Mouse (Mus musculus): ENCODE results near the gene Tcte1.

Tcte1 gene

DNA sequence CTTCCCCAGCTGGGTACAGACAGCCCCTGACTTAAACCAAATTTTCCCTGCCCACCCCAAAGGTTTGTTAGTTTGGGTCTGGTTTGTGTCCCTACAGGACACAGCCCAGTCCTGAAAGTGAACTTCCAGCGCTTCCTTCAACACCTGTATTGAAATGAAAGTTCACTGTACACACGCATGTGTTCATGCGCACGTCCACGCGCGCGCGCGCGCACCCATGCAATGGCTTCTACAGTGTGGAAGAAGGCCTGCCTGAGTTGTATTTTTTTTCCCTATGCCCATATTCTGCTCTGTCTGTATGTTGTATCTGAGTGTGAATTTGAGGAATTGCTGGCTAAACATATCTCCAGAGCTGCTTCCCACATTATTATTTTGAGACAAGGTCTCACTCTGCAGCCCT, 41.9 kb downstream of the Tcte1 start:
- DNase-seq (ENCODE audit: low spot score in 2 of 2): no peak

DNA sequence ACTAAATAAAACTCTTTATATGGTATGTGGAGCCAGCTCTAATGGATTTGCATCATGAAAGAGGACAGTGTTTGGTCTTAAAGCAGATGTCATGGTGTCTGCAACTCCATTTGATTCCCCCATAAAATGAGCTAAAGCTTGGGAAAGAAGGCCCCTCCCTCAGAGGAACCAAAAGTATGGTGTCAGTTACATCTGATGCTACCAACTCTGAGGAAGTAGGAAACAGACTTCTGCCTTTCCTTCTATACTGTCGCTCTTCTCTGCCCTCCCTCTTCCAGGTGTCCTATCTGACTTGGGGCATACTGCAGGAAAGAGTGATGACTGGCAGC, 42.8 kb downstream of the Tcte1 start:
- no peak for DNase-seq (ENCODE audit: low spot score in 2 of 2)

DNA sequence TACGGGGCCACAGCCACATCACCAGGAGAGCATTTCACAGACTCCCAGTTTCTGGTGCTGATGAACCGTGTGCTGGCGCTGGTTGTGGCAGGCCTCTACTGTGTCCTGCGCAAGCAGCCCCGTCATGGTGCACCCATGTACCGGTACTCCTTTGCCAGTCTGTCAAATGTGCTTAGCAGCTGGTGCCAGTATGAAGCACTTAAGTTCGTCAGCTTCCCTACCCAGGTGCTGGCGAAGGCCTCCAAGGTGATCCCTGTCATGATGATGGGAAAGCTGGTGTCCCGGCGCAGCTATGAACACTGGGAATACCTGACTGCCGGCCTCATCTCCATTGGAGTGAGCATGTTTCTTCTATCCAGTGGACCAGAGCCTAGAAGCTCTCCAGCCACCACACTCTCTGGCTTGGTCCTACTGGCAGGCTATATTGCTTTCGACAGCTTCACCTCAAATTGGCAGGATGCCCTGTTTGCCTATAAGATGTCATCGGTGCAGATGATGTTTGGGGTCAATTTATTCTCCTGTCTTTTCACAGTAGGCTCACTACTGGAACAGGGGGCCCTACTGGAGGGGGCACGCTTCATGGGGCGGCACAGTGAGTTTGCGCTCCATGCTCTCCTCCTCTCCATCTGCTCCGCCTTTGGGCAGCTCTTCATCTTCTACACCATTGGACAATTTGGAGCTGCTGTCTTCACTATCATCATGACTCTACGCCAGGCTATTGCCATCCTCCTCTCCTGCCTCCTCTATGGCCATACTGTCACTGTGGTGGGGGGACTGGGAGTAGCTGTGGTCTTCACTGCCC, 43.3 kb downstream of the Tcte1 start:
- DNase-seq (ENCODE audit: low spot score in 2 of 2): no peak

DNA sequence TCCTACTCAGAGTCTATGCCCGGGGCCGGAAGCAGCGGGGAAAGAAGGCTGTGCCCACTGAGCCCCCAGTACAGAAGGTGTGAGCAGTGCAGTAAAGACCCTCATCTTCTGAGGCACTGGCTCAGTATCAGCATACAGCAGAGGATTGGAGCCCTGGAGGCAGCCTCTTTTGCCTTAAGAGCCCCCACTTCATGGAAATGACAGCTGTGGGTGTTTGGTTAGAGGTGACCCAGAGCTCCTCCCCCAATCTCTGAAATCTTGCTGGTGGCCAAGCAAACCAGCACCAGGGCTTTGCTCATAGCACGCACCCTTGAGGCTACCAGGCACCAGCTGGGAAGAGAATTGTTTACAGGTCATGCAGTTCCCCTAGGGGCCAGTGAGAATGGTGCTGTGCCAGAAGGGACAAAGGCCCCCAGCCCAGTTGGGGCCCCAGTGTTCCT, 43.9 kb downstream of the Tcte1 start:
- DNase-seq (ENCODE audit: low spot score in 2 of 2): no peak

DNA sequence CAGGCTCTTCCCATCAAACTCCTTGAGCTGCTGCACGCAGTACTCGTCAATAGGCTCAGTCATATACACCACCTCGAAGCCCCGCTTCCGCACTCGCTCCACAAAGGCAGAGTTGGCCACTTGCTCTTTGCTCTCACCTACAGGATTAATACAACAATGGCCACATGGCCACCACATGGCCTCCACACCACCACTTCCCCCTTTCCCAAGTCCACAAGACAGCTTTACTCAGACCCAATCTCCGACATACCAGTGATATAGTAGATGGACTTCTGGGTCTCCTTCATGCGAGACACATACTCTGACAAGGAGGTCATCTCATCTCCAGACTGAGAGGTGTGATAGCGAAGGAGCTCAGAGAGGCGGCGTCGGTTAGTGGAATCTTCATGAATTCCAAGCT, 45.8 kb downstream of the Tcte1 start:
- no peak for DNase-seq (ENCODE audit: low spot score in 2 of 2)

DNA sequence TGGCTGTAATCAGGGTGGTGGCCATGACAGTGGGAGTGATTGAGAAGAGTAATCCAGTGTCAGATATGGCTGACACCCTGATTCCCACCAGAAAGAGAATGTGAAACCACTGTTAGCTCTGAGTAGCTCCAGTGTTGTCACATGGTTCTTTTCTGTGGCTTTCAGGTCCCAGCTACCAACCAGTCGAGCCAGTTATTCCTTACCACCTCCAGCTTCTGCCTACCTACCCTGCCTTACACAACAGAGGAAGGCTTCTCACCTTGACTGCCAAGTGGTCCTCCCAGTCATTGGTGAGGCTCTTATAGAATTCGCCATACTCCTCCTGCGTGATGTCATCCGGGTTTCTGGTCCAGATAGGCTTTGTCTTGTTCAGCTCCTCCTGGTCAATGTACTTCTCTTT, 46.8 kb downstream of the Tcte1 start:
- no peak for DNase-seq (ENCODE audit: low spot score in 2 of 2)

DNA sequence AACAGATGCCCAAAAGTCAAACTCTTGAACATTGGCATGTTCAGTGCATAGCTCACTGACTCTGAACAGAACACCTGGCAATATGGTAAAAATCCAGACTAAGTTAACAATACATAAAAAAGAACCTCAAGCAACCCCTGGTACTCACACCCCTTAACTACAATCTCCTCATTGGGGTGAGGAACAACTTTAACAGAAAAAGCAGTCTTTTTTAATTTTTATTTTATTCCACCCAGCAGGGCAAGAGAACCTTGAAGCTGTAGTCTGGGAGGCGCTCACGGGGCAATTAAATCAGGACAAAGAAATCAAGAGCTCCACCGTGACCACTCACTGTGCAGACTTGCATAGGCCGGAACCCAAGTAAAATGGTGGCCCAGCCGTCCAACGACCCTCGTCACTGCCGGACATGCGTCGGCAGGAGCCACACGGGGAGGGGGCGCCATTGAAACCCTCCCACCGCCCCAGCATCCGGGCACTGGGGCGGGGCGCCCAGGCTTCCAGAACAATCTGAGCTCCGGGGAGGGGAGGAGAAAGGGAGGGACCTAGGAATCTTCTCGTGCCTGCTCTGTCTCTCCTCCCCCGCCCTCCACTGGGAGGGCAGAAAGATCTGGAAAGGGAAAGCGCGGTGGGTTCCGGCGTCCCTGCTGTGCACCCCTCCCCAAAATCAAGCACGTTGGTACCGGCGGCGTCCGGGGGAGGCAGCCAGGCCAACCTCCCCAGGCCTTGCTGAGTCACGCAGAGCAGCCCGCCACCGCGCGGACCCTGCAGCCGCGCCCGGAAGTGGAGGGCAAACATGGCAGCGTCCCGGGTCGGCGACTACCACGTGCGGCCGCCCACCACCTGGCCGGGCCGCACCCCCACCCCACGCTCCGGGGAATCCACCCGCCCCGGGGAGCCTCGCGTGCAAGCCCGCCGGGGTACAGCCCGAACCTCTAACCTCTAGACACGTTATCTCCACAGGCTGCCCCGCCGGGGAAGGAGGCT, 49.2 kb downstream of the Tcte1 start:
- DNase-seq (ENCODE audit: low spot score in 2 of 2): peak; percentile 66 to 70

DNA sequence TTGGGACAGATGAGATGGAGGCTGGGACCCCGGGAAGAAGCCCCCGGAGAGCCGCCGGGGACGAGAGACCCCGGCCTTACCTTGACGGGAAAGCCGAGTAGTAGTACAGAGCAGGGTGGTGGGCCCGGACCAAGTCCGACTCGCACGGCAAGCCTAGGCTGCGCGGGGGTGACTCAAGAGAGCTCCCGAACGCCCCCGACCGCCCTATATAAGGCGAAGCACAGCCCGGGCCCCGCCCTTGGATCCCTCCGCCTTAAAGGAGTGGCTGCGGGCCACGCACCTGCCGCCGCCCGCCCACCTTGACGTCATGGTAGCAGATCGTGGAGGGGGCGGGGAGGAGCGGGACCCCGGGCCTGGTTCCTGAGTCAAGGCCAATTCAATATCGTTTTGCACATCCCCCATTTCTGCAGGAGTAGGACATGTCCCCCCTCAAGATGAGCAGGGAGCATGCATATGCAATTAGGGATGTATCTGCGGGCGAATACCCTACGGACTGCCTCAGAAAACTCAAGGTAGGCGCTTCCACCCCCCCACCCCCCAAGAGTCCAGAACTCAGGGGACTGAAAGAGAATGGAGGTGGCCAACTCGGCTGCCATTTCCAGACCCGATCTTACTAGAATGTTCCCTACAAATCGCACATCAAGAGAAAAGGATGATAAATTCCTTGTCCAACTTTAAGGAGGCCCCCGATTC, 50.0 kb downstream of the Tcte1 start, which contains the start of gene Hsp90ab1:
Gene Hsp90ab1, minus strand, starts transcription at position 185 of the 693 bp plus-strand sequence.
- peak; percentile 99 for DNase-seq (ENCODE audit: low spot score in 2 of 2)

DNA sequence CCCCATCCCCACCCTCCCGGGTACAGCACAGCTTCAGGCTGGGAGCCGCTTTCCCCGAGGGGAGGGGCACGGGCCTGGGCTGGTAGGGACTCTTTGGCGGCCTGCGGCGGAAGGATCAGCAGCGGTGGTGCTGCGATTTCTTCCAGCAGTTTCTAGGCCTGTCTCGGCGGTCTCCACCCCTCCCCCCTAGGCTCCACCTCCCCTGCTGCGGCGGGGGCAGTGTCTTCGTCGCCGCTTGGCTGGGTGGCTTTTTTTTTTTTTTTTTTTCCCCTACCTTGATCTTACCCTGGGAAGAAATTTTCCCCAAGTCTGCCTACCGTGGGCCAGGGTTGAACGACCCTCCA, 50.5 kb downstream of the Tcte1 start:
- peak; percentile 96 to 97 for DNase-seq (ENCODE audit: low spot score in 2 of 2)

DNA sequence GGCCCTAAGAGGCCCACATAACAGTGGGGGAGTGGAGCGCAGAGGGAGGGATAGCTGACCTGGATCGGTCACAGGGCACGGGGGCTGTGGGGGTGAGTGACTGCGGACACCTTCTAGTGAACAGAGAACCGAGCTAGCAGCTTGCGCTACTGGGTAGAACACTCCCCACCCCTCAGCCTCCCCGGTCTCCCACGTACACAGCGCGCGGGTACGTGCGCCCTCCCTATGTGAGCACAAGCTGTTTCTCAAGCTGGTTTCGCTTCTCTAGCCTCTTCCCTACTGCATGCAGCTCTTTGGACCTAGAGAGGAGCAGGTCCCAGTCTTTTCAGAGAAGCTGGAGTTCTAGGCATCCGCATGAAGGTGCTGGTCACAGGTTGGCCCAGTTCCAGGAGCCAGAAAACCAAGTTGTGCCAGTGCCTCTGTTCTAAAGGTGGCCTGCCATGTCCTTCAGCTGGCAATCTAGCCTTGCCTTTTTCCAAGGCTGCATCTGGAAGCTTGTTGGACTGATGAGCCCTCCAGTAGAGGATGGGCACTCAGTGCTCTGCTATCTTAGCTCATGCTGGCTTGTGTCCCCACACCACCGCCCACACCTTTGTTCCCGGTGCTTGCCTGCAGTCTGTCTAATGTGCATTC, 51.0 kb downstream of the Tcte1 start:
- DNase-seq (ENCODE audit: low spot score in 2 of 2): peak; percentile 51 to 70

DNA sequence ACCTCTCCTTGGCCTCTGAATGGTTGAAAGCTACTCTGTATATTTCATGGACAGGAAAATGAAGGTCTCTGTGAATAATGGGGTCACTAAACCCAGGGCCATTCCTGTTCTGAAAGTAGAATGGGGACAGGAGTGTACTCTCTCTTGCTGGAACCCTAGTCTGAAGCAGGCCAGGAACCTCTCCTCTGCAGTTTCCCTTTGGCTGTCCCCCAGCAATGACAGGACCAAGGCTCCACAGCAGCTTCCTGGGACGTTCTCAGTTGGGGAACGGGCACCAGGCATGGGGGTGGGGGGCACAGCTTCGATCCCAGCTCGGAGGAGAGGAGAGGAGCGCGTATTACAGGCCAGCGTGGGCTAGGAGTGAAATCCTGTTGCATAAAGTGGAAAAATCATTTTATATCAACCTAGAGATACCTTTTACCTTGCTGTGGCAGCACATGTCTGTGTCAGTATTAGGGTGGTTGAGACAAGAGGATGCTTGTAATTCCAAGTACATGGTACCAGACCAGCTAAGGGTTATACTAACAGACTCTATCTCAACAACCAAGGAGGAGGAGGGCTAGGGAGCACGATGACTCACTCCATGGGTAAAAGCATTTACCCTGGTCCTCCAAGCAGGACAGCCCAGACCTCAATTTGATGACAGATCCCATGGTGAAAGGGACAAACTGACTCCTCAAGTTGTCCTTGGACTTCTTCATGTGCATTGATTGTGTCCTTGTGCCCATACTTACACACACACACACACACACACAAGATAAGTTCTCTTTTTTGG, 52.1 kb downstream of the Tcte1 start:
- DNase-seq (ENCODE audit: low spot score in 2 of 2): no peak

DNA sequence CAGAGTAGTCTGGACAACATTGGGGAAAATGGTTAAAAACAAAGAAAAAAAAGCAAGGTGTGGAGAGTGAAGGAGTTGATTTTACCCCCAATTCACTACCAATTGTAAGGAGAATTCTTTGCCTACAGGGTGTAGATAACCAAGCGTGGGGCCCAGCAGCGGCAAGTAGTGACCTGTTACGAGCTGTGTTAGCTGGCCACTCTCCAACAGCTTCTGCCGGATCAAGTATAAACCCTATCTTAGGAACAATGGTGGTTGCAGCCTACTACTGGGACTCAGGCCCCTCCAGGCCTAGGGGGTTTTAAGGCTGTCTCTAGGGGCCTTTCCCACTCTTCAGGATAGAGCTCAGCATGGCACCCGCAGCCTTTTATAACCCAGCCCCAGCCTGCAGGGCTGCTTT, 55.0 kb downstream of the Tcte1 start:
- DNase-seq (ENCODE audit: low spot score in 2 of 2): peak in 1 of 2 experiments; percentile 57

DNA sequence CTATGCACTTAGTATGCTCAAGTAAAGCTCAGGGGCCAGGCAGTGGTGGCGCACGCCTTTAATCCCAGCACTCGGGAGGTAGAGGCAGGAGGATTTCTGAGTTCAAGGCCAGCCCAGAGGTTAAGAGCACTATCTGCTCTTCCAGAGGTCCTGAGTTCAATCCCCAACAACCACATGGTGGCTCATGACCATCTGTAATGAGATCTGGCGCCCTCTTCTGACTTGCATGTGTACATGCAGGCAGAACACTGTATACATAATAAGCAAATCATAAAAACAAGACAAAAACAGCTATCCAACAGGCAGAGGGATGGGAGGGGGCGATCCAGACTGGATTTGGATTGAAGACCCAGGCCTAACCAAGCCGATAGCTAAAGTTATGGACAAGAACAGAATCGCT, 55.6 kb downstream of the Tcte1 start:
- DNase-seq (ENCODE audit: low spot score in 2 of 2): no peak

DNA sequence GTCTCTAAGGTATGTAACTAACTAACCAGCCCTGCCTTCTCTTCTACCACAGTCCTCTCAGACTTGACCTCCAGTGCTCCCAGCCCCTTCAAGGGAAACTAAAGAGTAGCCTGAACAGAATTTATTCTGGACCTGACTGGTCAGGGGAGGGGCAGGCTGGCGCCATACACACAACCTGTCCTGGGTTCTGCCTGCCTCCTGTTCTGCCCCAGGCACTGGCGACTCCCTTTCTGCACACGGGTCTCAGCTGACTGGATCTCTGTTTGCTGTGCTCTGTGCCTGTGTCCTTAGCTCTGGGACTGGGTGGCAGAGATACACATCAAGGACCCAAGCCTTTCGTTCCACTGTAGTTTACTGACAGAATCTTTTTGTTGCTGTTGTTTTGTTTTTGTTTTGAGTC, 56.3 kb downstream of the Tcte1 start:
- DNase-seq (ENCODE audit: low spot score in 2 of 2): no peak

DNA sequence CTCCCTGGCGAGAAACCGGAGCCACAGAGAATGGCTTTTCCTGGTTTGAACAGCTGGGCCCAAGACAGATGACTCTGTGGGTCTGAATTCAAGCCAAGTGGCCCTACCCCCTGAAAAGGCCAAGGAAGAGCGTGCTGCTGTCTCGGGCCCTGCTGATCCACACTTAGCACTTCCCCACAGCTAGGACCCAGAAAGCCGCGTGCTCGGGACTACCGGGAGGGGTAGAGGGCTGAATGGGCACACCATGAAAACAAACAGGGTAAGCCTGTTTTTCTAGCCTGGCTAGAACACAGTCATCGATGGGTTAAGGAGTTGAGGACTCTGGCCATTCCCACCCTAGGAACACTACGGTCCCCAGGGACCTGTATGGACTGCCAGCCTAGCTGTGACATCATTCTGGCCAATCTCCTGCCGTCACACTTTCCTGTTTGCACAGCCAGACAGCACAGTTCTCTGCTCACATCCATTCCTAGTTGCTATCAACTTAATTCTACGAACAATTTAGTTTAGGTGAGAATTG, 57.8 kb downstream of the Tcte1 start:
- no peak for DNase-seq (ENCODE audit: low spot score in 2 of 2)

DNA sequence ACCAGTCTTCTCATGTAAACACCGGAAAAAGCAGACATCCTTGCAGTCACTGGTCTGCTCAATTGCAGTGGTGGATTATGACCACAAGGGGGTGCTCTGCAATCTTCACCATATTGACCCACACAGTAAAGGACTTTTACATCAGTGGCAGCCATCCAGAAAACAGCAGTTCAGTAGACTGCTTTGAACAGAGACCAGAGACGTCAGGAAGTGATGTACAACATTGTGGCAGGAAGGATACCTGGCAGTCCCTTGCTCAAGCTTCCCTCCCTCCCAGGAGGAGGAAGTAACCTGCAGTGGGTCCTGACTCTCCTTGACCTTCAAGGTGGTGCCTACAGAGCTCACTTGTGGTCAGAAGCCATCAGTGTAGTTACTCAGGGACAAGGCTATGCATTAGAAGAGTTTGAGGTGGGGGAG, 58.3 kb downstream of the Tcte1 start:
- peak; percentile 60 to 66 for DNase-seq (ENCODE audit: low spot score in 2 of 2)

DNA sequence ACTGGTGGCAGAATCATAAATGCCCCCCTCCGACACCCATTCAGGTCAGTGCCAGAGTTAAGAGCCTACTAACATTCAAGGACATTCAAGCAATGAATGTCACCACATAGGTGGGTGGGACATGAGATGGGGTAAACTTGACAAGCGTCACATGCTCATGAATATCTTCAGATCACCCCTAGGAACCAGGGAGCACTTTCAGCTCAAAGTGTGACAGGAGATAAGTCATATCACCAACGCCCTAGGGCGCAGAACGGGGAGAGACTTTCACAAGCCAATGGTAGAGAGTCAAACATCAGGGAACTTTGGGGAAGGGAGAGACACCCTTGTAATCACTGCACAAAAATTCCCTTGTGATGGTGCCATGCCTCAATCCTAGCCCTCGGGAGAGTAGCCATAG, 59.0 kb downstream of the Tcte1 start:
- DNase-seq (ENCODE audit: low spot score in 2 of 2): no peak

DNA sequence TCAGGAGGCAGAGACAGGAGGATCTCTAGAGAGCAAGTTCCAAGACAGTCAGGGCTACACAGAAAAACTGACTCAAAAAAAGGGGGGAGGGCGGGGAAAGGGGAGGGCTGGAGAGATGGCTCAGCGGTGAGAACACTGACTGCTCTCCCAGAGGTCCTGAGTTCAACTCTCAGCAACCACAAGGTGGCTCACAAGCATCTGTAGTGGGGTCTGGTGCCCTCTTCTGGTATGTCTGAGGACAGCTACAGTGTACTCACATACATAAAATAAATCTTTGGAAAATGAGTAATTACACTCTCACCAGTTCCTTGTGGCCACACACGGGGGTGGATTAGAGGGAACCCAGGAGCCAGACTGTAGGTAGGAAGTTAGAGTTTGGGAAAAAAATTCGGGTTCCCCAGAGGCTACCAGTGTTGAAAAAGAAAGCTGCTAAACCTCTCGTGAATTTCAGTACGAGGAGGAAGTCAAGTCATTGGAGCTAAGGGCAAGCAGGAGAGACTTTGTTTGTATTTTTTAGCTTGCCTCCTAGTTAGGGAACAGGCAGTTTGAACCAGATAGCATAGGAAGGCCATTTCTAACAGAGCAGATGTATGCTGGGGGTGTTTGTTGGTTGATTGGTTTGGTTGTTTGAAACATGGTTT, 59.6 kb downstream of the Tcte1 start:
- DNase-seq (ENCODE audit: low spot score in 2 of 2): no peak

DNA sequence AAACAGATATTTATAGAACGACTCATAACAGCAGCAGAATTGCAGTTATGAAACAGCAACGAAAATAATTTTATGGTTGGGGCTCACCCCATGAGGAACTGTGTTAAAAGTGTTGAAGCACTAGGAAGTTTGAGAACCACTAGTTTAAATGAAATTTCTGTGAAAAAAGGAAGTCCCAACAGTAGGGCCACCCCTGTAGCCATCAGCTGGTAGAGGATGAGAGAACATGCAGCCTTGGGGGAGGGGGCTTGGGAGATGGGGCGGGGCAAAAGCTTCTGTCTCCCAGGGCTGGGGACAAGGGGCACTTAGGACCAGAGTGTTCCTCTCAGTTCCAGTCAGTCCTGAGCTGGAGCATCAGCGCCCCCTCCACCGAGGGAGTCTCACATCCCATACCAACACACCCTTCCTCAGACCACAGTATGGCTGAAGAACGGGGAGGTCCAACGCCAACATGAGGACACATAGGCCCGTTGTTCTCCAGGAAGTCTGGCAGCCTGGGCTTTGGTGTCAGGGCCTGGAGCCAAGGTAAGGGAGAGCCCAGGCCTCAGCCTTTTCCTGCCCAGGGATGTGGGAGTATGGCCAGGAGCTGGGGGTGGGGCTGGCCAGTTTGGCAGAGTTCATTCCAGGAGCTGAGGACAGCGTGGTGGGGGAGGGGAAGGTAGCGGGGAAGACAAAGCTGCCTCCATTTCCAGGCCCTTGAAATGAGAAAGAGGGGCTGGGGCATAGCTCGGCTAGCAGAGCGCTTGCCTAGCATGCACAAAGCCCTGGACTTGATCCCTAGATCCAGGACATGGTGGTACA, 61.1 kb downstream of the Tcte1 start:
- peak; percentile 45 to 85 for DNase-seq (ENCODE audit: low spot score in 2 of 2)
